Mouse (Mus musculus) left cerebral cortex, adult 9 months (tissue): Measurements from ENCODE around the gene Nif3l1.

Experiments used
- DNase-seq, 2 experiments: peaks; one replicate each; pipeline ENCODE4 v3.0.0; 2022; ENCODE audit warnings: low spot score in 2 of 2

Nif3l1 gene

DNA sequence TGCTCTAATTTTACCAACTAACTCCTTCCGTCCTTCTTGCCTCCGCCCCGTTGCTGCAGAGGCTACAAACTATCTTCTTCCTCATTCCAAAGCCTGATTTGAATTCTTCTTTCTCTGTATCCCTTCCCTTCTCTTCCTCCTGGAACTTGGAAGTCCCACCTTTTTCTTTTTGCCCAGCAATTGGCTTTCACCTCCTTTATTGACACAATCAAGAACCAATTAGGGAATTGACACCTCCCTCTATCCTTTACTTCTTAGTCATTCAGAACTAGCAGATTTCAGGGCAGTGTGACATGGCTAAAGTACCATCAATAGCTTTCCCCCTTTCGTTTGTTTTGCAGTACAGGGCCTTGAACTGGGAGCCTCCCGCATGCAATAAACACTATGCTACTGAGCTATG lies 13.2 kb downstream of the Nif3l1 start:
- no peak for DNase-seq

DNA sequence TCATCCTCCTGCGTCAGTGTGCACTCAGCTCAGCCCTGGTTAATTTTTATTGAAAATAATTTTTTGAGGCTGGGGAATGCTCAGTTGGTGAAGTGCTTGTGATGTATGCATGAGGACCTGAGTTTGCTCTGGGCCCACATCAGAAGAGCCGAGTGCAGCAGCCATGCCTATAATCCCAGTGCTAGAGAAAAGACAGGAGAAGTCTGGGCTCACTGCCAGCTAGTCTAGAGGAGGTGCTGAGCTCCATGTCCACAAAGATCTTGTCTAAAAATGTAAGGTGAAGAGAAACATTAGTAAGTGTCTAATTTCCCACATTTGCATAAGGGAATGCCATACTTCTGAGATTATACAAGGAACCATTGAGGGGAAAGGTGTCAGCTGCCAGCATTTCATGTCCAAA lies 13.9 kb downstream of the Nif3l1 start:
- no peak for DNase-seq

DNA sequence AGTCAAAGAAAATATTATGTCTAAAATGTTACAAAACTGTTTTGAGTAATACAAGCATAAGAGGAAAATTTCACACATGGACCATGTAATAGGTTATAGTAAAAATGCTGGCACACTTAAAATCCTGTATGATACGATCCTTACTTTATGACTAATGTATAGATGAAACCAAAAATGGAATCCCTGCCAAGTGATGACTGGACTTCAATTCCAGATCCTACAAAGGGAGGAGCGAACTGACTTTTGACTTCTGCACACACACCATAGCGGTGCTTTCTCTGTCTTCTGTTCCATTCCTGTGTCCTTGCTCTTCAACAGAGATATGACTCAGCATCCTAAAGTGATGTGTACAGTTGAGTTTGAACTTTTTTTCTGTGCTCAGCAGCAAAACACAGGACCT lies 15.6 kb downstream of the Nif3l1 start:
- DNase-seq = no peak

DNA sequence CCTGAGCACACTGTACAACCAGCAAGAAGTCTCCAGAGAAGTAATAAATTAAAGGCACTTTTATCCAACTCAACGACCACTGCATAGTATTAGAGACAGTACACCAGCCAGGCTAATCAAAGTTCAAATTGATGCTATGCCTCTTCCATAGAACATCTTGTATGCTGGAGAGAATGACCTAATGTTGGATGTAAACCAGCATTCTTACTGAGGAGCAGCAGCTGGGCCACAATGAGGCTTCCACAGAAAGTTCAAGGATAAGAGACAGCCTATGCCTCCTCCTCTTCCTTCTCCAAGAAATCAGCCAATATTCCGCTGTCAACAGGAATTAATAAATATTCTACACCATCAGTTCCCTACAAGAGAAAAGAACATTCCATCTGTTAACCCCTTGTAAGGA lies 19.0 kb downstream of the Nif3l1 start:
- DNase-seq = no peak

DNA sequence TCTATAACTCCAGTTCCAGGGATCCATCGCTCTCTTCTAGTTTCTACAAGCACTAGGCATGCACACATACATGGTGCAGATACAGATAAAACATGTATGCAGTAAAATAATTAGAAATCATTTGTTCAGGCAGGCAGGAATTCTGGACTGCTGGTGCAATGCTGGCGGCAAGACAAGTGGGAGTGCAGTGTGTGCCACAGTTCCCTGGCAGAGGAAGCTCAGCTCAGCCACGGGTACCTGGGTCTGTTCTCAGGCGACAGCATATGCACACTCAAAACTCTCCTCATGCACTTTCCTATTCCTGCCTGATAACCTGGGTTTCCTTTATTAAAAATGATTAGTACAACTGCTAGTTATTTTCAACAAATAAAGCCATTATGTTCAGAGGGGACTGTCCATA lies 20.1 kb downstream of the Nif3l1 start:
- DNase-seq = no peak

DNA sequence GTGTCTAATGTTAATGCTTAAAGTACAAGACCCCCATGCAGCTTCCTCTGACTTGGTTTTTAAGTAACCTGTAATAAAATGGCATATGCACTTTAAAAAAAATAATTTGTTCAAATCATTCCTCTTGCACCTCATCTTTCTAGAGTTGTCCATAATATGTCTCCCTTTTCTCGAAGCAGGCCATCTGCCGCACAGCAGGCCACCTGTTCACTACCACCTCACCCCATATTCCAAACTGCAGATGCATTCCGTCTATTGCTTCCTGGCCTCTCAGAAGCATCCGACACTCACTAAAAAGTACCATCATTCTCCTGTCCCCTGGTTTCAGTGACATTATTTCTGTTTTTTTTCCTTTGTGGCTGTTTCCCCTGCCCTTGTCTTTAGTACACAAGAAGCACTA lies 20.6 kb downstream of the Nif3l1 start:
- DNase-seq = no peak

DNA sequence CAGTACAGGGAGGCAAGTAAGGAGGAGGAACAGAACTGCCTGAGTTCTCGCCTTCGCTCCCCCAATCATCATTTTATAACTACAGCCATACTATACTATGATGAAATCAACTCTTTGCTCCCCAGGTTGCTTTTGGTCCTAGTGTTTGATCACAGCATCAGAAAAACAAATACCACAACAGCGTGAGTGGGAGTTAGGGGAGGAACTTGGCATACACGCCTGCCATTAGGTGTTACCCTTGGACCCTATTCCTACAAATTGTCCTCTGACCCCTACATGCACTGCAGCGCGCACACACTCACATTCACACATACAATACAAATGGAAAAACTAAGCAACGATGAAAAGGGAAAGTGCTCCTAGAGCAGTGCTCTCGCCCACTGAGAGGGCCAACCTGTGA lies 30.7 kb downstream of the Nif3l1 start:
- DNase-seq = no peak

DNA sequence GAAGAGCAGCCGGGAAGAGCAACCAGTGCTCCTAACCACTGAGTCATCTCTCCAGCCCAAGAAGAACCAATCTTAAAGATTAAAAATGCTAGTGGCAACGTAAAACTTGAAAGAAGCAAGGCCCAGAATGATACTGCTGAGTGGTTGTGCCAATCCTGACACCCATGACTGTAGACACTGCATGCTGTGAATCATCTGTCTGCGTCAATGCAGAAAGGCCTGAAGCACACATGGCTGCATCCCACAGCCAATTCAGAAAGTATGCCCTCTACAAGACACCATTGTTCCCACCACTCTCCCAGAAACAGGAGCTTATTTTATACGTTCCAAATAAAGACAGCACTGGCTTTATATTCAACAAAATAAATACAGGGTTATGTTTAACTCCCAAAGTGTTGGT lies 37.7 kb downstream of the Nif3l1 start:
- no peak for DNase-seq

DNA sequence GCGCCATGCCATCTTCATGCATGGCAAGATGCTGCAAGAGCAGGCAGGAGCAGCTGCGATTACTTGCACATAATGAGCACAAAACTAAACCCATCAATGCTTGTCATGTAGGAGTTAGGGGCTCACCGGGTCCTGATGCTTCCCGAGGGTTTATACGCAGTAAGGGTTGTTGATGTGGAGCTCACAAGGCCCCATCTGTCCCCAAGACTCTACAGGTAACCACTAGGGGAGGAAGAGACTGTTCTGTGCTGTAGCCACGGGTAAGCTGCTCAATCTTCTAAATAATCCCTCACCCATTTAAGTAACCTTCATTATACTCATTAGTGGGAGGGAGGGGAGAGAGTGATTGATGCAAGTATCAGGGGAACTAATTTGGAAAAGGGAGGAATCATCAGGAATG lies 50.7 kb downstream of the Nif3l1 start:
- DNase-seq = no peak

DNA sequence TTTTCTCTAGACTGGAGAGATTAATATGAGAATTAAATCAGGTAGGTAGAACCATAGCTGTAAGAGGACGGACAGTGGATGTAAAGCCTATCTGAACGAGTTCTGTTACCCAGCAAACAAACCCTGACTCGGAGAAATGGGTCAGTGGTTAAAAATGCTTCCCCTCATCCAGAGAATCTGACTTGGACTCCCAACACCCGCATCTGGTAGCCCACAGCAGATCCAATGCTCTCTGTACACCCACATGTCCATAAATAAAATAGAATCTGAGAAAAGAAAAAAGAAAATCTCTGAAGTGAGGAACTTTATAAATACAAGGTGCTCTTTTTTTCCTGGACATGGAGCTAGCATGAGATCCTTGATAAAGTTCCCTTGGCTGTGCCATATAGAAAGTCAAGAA lies 52.7 kb downstream of the Nif3l1 start:
- no peak for DNase-seq

DNA sequence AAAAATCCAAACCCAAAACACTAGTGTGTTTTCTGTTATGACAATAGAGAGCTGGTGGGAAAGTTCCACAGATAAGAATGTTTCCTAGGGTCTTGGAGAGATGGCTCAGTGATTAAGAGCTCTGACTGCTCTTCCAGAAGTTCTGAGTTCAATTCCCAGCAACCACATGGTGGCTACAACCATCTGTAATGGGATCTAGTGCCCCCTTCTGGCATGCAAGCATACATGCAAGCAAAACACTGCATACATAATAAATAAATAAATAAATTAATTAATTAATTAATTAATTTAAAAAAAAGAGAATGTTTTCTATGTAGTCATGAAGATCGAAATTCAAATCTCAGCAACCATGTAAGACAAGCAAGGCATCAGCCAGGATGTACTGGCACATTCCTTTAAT lies 53.8 kb downstream of the Nif3l1 start:
- DNase-seq = no peak

DNA sequence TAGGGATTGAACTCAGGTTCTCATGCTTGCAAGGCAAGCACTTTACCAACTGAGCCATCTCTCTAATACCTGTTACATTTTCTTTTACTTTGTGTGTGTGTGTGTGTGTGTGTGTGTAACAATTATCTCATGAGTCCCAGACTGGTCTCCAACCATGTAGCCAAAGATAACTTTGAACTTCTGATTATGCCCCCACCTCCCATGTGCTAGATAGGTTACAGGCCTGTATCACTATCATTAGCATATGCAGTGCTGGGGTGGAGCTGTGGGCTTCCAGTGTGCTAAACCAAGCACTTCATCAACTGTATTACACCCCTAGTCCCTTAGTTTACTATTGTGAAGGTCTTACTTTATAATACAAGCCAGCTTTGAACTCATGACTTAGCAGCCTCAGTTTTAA lies 58.2 kb downstream of the Nif3l1 start:
- DNase-seq = no peak

DNA sequence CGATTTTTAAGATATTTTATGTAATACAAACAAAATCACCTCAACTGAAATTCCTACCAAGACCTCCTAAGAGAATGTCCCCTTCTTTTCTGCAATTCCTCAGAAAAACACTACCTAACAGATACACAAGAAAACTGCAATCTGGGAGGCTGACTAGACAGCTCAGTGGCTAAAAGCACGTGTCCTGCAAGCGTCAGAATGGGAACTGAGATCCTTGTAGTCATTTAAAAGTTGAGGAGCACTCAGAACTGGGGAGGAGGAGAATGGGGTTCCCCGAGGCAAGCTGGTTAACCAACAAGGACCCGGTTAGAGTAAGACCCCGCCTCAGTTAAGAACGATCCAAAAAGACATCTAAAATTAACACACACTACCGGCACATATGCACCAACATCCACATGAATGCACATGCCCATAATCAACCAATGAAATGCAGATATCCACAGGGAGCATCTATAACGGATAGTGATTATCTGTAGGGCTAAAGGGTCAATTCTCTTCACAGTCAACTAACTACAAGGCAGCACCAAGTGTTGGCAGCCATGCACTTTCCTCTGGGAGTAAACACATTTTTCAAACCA lies 58.9 kb downstream of the Nif3l1 start:
- no peak for DNase-seq

DNA sequence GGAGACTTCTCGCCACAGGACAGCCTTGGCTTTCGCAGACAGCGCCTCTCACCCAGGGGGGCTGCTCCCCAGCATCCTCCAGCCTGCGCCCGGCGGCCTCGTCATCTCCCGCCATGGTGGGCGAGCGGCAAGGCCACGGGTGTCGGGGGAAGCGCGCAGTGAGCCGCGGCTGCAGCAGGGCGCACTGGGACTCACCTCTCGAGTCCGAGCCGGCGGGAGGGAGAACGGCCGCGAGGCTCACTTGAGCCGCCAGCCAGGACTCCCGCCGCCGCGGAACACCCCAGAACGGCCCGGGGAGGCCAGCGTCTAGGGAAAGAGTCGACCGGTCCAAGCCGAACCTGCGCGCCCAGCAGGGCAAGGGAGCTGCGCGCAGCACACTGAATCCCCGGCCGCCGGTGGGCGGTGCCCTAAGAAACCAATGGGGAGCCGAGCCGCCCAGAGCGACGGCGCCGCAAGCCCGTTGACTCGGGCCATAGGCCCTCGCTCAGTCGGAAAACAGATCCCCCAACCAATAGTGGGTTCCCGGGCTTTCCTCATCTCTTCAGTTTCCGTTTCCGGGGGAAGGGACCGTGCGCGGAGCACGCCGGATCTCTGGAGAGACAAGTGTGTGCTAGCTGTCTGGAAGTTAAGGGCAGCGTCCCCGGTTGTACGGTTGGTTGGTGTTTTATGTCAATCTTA lies 59.8 kb downstream of the Nif3l1 start, which contains the start of gene Orc2:
Gene Orc2, minus strand, starts transcription at position 533 of the 678 bp plus-strand sequence.
- DNase-seq = peak; percentile 88 to 93

DNA sequence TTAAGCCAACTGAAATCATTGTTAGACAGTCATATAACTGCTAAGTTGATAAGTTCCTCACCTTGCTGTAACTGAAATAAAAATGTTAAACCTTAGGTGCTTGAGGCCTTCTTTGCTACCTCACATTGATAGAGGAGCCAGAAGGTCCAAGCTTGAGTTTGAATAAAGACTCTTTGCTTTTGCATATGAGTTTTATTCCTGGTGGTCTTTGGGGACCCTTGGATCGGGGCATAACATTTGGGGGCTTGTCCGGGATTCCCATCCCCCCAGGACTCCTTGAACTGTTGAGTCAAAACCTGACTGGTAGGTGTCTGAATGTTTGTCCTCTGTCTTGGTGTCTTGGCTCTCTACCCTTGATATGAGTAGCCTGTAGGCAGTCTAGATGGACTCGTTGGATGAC lies 62.3 kb downstream of the Nif3l1 start:
- DNase-seq = no peak
